Mouse (Mus musculus) urinary bladder, adult 18-20 months (tissue): ENCODE results near the gene Rnd2.
"Not testable (repeated sequence)": the region's sequence is repeated elsewhere in the genome, so short reads cannot be mapped to it uniquely, and the experiment has no call there.

Source experiments
- DNase-seq, 2 experiments: peaks; one replicate each; pipeline ENCODE4 v3.0.0; 2022; ENCODE audit warnings: low spot score in 2 of 2, mixed read lengths in 2 of 2

The Rnd2 gene

DNA sequence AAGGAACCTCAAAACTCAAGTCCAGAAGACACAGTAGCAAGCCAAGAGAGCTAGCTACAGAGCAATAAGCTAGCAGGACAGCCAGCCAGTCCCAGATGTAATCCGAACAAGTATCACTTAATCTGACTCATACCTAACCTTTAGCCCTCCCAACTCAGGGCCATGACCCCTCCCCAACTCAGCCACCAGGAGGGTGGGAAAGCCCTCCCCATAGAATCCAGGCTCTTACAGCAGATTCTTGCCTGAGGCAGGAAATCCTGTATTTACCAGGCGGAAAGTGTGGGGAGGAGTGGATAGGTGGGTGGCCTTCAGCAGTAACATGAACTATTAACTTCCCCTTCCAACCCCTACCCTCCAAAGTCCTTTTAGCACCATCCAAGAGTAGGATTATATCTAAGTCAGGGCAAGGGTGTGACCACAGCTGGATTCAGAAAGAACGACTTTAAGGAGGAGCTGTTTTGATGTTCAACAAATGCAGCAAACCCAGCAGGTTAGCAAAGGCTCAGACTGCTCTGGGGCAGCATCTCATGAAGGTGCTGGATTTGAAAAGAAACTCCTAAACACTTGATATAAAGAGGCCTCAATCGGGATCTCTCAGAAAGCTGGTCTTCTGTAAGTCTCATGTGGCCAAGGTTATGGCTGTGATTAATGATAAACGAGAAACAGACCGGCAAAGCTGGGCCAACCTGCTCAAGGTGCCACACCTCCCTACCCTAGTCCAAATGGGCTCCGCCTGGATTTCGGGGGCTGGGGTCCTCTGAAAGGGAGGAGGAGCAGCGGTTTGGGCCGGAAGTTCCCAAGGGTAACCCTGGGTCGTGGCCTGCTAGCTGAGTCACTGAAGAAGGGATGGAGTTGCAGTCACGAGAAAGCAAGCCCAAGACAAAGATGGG lies at the start of gene Rnd2:
TSS of gene Rnd2 (plus strand) at position 789 of the 890 bp plus-strand sequence.
- DNase-seq: peak in 1 of 2 experiments; percentile 73

DNA sequence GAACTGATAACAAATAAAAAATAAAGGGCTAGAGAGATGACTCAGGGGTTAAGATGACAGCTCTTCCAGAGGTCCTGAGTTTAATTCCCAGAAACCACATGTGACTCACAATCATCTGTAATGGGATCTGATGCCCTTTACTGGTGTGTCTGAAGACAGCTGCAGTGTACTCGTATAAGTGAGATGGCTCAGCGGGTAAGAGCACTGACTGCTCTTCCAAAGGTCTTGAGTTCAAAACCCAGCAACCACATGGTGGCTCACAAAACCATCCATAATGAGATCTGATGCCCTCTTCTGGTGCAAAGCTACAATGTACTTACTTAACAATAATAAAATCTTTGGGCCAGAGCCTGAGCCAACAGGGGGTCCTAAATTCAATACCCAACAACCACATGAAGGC lies 49.5 kb upstream of the Rnd2 start:
- no peak for DNase-seq

DNA sequence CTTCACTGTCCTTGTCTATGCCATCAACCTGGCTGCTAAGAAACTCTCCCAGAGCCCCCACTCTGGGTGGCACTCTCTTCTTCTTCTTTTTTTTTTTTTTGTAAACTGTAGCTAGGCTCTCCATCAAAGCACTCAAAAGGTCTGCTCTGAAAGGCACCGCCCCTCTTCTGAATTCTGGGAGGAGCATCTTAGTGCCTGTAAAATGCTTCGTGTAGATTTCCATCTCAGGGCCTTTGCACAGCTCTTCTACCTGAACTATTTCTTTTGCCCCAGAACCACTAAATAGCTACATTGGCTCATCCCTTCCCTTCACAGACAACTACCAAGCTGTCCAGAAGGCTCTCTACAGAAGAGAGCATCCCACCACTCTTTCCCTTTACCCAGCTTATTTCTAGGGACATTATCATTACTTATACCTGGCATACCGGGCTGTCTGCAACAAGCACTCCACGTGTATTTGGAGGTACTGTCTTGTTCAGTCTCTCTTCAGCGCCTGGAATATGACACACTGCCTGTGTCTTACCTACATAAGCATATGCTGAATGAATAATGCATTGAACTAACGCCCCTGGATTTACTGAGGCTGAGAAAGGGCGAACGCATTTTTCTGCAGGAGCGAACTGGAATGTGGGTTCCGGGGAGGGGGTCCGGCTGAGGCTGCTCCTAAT lies 48.2 kb upstream of the Rnd2 start:
- no peak for DNase-seq

DNA sequence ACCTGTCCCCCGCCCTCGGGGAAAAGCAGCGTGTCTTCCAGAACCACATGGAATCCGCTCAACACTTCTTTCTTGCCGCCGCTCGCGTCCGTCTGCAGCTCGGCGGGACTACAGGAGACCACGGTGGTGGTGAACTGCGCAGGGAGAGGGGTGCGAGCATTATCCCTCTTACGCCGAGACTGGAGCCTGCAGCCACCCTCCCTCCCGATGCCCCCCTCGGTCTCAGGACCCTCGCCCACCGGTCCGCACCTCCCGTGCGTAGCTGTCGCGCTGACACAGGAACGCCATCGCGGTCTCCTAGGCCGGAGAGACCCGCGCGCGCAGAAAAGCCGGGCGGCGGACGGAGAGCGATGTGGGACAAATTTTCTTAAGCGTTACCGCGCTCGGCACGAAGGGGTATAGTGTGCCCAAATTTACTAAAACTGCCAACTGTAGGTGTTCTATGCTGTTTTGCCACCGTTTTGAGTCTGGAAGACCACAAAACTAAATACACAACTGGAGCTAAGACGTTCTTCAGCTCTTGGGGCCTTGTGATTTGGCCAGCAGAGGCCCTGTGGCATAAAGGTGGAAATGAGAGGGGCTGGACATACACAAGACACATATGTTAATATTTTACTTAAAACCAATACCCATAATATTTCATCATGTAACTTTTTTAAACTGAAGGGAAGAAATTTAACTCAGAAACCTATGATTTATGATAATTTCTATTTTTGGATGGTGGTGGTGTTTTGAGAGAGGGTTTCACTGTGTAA lies 47.5 kb upstream of the Rnd2 start, which contains the start of gene Aarsd1:
TSS of gene Aarsd1 (minus strand) at position 515 of the 755 bp plus-strand sequence.
- peak; percentile 74 to 90 for DNase-seq

DNA sequence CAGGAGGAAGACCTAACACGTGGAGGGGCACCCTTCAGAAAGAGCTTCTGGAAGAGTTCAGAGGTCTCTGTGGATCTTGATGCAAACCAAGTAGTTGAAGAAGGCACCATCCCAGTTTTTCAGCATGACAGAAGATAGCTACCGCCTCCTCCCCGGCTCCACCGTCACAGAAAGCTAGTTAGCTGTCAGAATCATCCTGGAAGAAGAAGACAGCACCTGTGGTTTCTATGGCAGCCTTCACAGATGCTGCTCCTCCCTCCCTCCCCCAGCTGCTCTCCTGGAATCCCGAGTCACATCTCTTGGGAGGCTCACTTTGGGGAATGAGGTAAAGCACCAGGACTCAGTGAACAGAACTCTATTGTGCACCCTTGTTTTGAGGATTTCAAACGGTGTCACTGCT lies 45.8 kb upstream of the Rnd2 start:
- no peak for DNase-seq

DNA sequence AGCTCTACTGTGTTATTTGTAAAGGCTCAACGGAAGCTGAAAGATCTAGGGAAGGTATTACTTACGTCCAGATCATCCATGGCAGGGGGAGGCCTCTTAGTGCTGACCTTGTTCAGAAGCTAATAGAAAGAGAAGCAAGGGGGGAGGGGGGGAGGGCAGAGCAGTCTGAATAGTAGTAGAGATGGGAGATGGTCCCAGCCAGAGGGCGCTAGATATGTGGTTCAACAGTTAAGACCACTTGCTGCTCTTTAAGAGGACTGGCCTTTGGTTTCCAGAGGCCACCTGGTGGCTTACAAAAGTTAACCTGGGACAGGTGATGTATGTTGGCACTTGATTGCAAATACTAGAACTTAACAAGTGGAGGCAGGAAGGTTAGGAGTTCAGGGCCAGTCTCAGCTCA lies 45.2 kb upstream of the Rnd2 start:
- DNase-seq: no peak

DNA sequence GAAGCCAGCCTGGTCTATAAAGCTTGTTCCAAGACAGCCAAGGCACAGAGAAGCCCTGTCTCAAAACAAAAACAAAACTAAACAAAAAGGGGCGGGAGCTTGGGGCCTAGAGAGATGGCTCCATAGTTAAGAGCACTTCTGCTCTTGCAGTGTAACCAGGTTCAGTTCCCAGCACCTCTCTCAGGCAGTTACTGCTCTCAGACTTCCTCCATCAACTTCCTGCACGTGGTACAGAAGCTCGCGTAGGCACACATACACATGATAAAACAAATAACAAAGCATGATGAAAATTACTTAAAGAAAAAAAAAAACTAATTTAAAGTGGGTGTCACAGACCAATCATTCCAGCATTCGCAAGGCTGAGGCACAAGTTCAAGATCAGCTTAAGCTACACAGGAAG lies 44.7 kb upstream of the Rnd2 start:
- no peak for DNase-seq

DNA sequence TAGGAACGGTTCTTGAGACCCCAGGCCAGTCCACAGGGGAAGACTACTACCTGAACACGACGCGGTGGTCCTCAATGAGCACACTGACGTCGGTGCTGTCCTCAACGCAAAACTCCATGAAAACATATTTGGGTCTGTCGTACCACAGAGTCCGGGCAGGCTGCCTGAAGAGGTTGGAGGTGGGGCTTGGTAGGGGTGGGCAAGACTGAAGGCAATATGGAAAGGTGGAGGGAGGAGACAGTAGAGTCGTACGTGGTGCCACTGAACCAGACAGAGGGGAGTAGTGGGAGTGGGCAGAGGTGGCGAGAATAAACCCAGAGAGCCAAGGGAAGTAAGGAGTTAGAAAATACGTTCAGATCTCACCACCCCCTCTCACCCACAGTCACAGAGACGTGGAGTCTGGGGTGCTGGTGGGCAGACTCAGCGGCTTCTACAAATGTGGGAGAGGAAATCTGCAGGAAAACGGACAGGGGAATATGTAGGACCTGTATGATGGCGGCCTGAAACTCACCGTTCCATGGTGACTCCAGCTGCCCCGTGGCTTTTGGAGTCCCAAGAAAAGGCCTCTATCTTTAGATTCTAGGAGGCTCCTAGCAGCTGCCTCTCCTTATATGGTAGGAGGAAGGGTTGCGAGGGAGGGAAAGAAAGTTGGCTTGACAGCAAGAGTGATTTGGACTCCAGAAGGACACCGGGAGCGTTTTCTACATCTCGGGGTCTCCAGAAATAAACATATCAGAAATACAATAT lies 40.5 kb upstream of the Rnd2 start, which contains the start of gene Gm27029:
TSS of gene Gm27029 (minus strand) at position 692 of the 747 bp plus-strand sequence.
- no peak for DNase-seq

DNA sequence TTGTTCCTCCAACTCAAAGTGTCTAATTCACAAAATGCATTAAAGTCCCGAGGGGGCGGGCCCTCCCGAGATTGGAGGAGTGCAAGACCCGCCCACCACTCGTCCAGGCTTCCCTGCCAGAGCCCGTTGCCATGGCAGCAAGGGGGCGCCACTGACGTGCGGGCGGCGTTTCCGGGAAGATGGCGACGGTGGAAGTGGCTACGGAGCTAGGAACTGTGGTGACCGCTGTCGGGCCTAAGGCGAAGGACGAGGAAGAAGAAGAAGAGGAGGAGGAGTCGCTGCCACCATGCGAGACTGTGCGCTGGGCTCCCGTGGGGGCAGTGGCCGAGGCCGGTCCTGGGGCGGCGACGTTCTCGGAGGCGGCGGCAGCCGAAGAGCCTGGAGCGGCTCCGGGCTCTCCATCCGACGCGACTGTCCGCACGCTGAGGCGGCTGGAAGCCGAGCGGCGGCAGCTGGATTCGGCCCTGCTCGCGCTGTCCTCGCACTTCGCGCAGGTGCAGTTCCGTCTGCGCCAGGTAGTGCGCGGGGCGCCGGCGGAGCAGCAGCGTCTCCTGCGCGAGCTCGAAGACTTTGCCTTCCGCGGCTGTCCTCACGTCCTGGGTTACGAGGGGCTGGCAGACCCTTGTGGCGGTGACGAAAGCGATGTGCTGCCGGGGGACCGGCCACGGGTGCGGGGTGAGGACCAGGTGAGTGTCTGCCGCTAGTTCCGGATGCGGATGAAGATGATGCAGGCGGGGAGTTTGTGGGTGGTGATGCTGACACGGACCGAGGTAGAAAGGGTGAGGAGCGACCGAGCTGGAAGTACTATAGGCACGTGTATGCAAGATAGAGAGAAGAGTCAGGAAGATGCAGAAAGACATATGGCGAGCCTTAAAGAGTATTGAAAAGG lies 39.6 kb upstream of the Rnd2 start, which contains the start of the genes Rundc1 and Ptges3l:
TSS of gene Rundc1 (plus strand) at position 161 of the 889 bp plus-strand sequence.
TSS of gene Ptges3l (minus strand) at position 409 of the 889 bp plus-strand sequence.
- peak; percentile 96 to 98 for DNase-seq

DNA sequence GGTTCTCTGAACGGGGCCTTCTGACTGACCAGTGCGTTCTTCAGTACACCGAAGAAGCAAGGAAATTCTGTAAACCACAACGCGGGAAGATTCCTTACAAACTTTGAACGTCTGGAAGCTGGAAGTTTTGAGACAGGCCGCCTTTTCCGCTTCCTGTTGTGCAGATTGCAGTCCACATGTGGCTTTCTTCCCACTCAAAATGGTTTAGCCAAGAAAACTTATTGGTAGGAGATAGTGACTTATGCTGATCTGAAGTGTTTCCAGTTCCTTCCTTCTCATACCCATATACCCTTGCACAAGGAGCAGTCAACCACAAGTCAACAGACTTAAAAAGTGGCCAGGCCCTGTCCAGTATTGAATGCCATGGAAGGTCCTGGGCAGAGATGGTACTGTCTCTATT lies 38.6 kb upstream of the Rnd2 start:
- no peak for DNase-seq

DNA sequence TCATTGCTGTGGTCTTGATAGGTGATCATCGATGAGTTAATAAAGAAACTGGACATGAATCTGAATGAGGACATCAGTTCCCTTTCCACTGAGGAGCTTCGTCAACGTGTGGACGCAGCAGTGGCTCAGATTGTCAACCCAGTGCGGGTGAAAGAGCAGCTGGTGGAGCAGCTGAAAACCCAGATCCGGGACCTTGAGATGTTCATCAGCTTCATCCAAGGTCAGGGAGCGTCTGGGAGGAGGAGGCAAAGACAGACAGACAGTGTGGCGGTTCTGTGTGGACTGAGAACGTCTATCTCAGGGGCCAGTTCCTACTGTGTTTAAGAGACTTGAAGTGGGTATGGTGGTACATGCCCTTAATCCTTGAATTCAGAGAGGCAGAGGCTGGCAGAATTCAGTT lies 33.5 kb upstream of the Rnd2 start:
- no peak for DNase-seq

DNA sequence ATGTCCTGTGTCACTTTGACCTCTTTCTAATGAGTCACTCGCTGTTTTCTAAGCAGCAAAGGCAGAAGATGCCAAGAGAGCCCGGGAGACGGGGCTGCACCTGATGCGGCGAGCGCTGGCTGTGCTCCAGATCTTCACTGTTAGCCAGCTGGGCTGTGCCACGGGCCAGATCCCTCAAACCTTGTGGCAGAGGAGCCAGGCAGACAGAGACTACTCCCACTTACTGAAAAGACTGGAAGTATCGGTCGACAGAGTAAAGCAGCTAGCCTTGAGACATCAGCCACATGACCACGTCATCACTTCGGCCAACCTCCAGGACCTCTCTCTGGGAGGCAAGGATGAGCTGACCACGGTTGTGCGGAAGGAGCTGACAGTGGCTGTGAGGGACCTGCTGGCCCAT lies 31.4 kb upstream of the Rnd2 start:
- DNase-seq: no peak

DNA sequence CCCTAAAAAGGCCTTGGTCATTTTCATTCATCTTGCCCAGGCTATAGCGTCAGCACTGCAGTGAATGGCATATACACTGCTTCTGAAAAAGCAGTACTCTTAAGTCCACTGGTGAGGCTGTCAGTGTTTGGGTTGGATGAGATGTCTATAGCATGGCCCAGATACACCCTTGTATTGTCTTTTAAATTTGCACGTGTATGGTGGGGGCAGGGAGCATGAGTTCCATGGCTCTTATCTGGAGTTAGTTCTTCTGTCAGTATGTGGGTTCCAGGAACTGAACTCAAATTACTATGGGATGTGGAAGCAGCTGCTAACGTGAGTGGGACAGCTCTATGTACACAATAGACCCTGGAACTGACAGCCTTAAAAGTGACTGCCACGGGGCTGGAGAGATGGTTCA lies 29.0 kb upstream of the Rnd2 start:
- DNase-seq: no peak

DNA sequence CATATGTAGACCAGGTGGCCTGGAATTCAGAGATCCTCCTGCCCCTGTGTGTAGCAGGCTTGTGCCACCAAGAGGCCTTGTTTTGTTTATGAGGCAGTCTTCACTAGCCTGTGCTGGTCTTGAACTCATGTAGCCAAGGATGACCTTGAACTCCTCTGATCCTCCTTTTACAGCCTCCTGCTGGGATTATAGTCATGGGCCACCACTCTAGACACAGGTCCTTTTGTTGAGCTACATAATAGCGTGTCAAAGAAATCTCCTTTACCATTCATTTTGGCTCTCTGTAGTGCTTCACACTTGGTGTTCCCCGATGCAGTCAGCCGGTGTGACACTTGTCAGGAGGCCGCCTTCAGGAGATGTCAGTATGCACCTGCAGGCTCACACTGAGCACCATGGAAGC lies 27.9 kb upstream of the Rnd2 start:
- no peak for DNase-seq

DNA sequence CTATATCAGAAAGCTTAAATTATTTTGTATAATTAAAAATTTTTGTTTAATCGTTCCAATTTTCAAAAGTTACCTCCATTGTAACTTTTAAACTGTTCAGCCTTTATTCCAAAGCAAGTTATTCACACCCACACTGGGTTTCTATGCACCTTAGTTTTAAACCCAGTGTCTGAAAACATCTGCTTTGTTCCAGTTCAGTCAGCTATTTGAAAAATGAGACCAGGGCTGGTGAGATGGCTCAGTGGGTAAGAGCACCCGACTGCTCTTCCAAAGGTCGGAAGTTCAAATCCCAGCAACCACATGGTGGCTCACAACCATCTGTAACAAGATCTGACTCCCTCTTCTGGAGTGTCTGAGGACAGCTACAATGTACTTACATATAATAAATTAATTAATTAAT lies 26.8 kb upstream of the Rnd2 start:
- DNase-seq: not testable (repeated sequence)

DNA sequence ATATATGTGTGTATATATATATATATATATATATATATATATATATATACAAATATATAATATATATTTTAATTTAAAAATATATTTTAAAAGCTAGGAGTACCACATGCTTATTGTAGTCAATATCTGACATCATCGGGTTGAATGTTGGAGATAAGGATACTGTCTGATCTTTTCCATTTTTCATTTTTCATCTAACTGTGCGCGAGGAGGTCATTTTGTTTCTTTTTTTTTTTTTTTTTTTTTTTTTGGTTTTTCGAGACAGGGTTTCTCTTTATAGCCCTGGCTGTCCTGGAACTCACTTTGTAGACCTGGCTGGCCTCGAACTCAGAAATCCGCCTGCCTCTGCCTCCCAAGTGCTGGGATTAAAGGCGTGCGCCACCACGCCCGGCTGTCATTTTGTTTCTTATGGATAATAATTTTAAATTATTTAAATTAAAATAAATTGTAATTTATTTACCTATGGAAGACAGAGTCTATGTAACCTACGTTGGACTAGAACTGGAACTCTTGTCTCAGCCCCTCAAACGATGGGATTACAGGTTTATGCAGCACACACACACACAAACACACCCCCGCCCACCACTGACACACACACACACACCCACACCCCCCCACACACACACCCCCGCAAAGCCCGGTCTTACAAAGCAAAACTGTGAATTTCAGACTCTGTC lies 23.2 kb upstream of the Rnd2 start:
- DNase-seq: not testable (repeated sequence)

DNA sequence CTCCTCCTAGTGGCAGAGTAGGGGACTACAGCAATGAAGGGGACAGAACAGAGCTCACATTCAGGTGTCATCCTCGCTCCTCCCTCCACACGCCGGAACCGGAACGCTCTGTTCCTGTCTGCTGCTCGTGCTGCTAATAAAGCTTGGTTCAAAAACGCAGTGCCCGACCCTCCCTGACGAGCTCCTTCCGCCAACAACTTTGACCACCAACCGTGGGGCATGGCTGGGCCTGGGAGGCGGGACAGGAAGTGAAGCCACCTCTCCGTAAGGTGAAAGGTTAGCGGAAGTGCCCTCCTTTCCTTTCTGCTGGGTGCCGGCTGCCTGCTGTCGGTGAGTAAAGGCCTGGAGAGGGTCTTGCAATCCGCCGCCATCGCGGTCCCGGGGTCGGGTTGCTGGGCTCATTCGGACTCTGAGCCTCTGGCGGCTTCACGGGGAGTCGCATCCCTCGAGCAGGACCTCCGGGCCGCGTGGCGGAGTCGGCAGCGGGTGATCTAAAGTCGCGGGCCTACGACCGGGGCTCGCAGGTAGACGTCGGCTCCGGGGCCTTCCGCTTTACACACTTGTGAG lies 22.6 kb upstream of the Rnd2 start, which contains the start of gene Rpl27:
TSS of gene Rpl27 (plus strand) at position 172 of the 567 bp plus-strand sequence.
- peak; percentile 85 to 97 for DNase-seq

DNA sequence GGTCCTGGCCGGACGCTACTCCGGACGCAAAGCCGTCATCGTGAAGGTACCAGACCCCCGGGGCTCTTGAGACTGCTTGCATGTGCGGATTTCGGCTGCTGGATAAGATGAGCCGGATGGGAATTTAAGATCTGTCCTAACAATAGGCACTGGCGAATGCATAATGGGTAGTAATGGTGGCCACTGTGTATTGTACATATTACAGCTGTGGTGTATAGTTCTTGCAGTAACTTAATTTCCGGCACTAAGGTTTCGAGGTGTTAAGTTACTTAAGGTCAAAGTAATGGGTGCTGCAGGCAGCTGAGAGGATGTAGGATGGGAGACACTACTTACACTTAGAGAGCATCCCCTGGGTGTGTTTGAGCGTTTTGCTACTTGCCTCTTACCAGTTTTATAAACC lies 22.0 kb upstream of the Rnd2 start:
- DNase-seq: no peak

DNA sequence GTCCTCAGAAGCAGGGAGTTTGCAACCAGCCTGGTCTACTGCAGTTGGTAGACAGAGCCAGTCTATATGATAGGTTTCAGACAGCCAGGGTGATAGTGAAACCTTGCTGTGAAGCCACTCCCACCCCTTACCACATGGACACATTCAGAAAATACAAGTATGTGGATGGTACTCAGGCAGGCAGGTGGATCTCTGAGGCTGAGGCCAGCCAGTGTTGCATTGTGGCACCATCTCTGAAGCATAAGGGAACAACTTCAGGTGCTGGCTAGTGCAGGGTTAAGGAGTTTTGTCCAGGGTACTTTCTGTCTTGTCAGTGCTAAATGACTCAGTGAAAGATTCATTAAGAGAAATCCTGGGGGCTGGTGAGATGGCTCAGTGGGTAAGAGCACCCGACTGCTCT lies 18.5 kb upstream of the Rnd2 start:
- no peak for DNase-seq
